Mouse (Mus musculus): Measurements from ENCODE around the gene Sipa1l2. TPM values are rescaled to one million over a fixed set of nuclear protein-coding genes. Genes with fewer than 3 reads are reported as not detected.

The Sipa1l2 gene
- polyA plus RNA-seq, 1 experiment from 2014 or later = 7.2 TPM

GRCm38 (mm10) chr8:125368341-125369035 lies 201.1 kb downstream of the Sipa1l2 start:
- no peak for ATAC-seq (replicated peaks; ENCODE audit: low FRiP score, low TSS enrichment, low read depth)
- Histone ChIP-seq H3K36me3 (ENCODE audit: control insufficient read depth, insufficient read depth, low read length) (no peaks in the 10 kb centered on the region), H3K4me3 (ENCODE audit: low read depth, low read length) (no peak overlapping the region), H3K4me1 (replicated peaks; ENCODE audit: control insufficient read depth, insufficient read depth, low read length) (peaks cover 8% of the 10 kb centered on the region), H3K9me3 (ENCODE audit: control insufficient read depth, low read length) (no peaks in the 10 kb centered on the region), H3K27me3 (replicated peaks; ENCODE audit: control insufficient read depth, insufficient read depth, low read length) (no peaks in the 10 kb centered on the region), H3K9ac (ENCODE audit: low read length) (no peak overlapping the region), H3K4me2 (ENCODE audit: low read length) (no peak overlapping the region), H3K27ac (ENCODE audit: low read depth) (no peak overlapping the region)
- no peak for DNase-seq (ENCODE audit: low spot score)
- 38% methylated on average over 4 of the region's 4 CpGs for WGBS

Other genes with a start within 250 kb of the Sipa1l2 start
- gene Map10, start 100.0 kb upstream of the Sipa1l2 start, polyA plus RNA-seq (2014; fragmentation: Nextera tagmentation; extraction: Ambion mirVana) = 5.4 and 5.6 TPM in 2 replicates
- gene Ntpcr, start 160.2 kb upstream of the Sipa1l2 start, polyA plus RNA-seq (2014; fragmentation: Nextera tagmentation; extraction: Ambion mirVana) = 34.8 and 35.7 TPM in 2 replicates